Mouse (Mus musculus): Measurements from ENCODE around the gene Ucn. TPM values are rescaled to one million over a fixed set of nuclear protein-coding genes. Genes with fewer than 3 reads are reported as not detected.
A peak's percentile ranks its signal among the peaks of the same experiment; 100 is the strongest.

The Ucn gene
- polyA plus RNA-seq, 1 experiment from 2014 or later, result not detected

- Histone ChIP-seq H3K36me3 (ENCODE audit: control insufficient read depth, insufficient read depth, low read length) (no peaks in the 10 kb centered on the region), H3K27me3 (ENCODE audit: control insufficient read depth, insufficient read depth, low read depth, low read length) (no peaks in the 10 kb centered on the region), H3K9ac (ENCODE audit: low read length) (no peak overlapping the region), H3K4me3 (ENCODE audit: low read length) (no peak overlapping the region), H3K4me1 (replicated peaks; ENCODE audit: control insufficient read depth, insufficient read depth, low read length) (no peaks in the 10 kb centered on the region), H3K9me3 (ENCODE audit: control insufficient read depth, low read length) (no peaks in the 10 kb centered on the region), H3K4me2 (ENCODE audit: low read depth, low read length) (no peak overlapping the region), H3K27ac (ENCODE audit: low read length) (no peak overlapping the region)
- WGBS, result 81% methylated on average over 8 of the region's 8 CpGs
- ATAC-seq (ENCODE audit: low read depth), result no peak
Observed at GRCm38 (mm10) chr5:31121111-31121510, 17.5 kb downstream of the Ucn start.

GRCm38 (mm10) chr5:31116912-31117311, 21.7 kb downstream of the Ucn start:
- 19% methylated on average over 10 of the region's 10 CpGs for WGBS
- H3K4me2 ChIP-seq (ENCODE audit: low read depth, low read length), result no peak overlapping the region
- no peak overlapping the region for H3K27ac ChIP-seq (ENCODE audit: low read length)
- H3K9ac ChIP-seq (ENCODE audit: low read length), result no peak overlapping the region
- ATAC-seq (ENCODE audit: low read depth), result no peak
- no peaks in the 10 kb centered on the region for H3K4me1 ChIP-seq (replicated peaks; ENCODE audit: control insufficient read depth, insufficient read depth, low read length)
- peaks cover 4% of the 10 kb centered on the region; the same call in 1 of the 2 replicates for H3K27me3 ChIP-seq (ENCODE audit: control insufficient read depth, insufficient read depth, low read depth, low read length)
- no peak overlapping the region for H3K4me3 ChIP-seq (ENCODE audit: low read length)
- no peaks in the 10 kb centered on the region for H3K9me3 ChIP-seq (ENCODE audit: control insufficient read depth, low read length)
- H3K36me3 ChIP-seq (ENCODE audit: control insufficient read depth, insufficient read depth, low read length), result no peaks in the 10 kb centered on the region

GRCm38 (mm10) chr5:31116354-31116753, 22.3 kb downstream of the Ucn start, which contains the start of gene Trim54:
Gene Trim54 (plus strand): TSS chr5:31116712.
- H3K9ac ChIP-seq (ENCODE audit: low read length), result no peak within 1 kb of the TSS
- no peaks in the 10 kb centered on the region for H3K36me3 ChIP-seq (ENCODE audit: control insufficient read depth, insufficient read depth, low read length)
- peaks cover 4% of the 10 kb centered on the region; the same call in 1 of the 2 replicates for H3K27me3 ChIP-seq (ENCODE audit: control insufficient read depth, insufficient read depth, low read depth, low read length)
- no peaks in the 10 kb centered on the region for H3K9me3 ChIP-seq (ENCODE audit: control insufficient read depth, low read length)
- ATAC-seq (ENCODE audit: low read depth), result no peak
- WGBS, result 16% methylated on average over 3 of the region's 3 CpGs
- H3K4me1 ChIP-seq (replicated peaks; ENCODE audit: control insufficient read depth, insufficient read depth, low read length), result no peaks in the 10 kb centered on the region
- no peak within 1 kb of the TSS for H3K27ac ChIP-seq (ENCODE audit: low read length)
- H3K4me3 ChIP-seq (ENCODE audit: low read length), result no peak within 1 kb of the TSS
- no peak within 1 kb of the TSS for H3K4me2 ChIP-seq (ENCODE audit: low read depth, low read length)

GRCm38 (mm10) chr5:31110781-31111180, 27.8 kb downstream of the Ucn start:
- no peak overlapping the region for H3K27ac ChIP-seq (ENCODE audit: low read length)
- no peak overlapping the region for H3K4me3 ChIP-seq (ENCODE audit: low read length)
- WGBS, result 34% methylated on average over 7 of the region's 7 CpGs
- no peak for ATAC-seq (ENCODE audit: low read depth)
- H3K4me1 ChIP-seq (replicated peaks; ENCODE audit: control insufficient read depth, insufficient read depth, low read length), result no peaks in the 10 kb centered on the region
- H3K9ac ChIP-seq (ENCODE audit: low read length), result no peak overlapping the region
- no peak overlapping the region for H3K4me2 ChIP-seq (ENCODE audit: low read depth, low read length)
- peaks cover 4% of the 10 kb centered on the region; the same call in 1 of the 2 replicates for H3K27me3 ChIP-seq (ENCODE audit: control insufficient read depth, insufficient read depth, low read depth, low read length)
- no peaks in the 10 kb centered on the region for H3K9me3 ChIP-seq (ENCODE audit: control insufficient read depth, low read length)
- H3K36me3 ChIP-seq (ENCODE audit: control insufficient read depth, insufficient read depth, low read length), result no peaks in the 10 kb centered on the region

- H3K9me3 ChIP-seq (ENCODE audit: control insufficient read depth, low read length), result no peaks in the 10 kb centered on the region
- no peak within 1 kb of the TSS for H3K4me2 ChIP-seq (ENCODE audit: low read depth, low read length)
- no peaks in the 10 kb centered on the region for H3K36me3 ChIP-seq (ENCODE audit: control insufficient read depth, insufficient read depth, low read length)
- H3K27me3 ChIP-seq (ENCODE audit: control insufficient read depth, insufficient read depth, low read depth, low read length), result no peaks in the 10 kb centered on the region; the same call in 1 of the 2 replicates
- no peak within 1 kb of the TSS for H3K4me3 ChIP-seq (ENCODE audit: low read length)
- no peak for ATAC-seq (ENCODE audit: low read depth)
- WGBS, result 88% methylated on average over 18 of the region's 18 CpGs
- H3K4me1 ChIP-seq (replicated peaks; ENCODE audit: control insufficient read depth, insufficient read depth, low read length), result no peaks in the 10 kb centered on the region
- no peak within 1 kb of the TSS for H3K9ac ChIP-seq (ENCODE audit: low read length)
- H3K27ac ChIP-seq (ENCODE audit: low read length), result no peak within 1 kb of the TSS
Observed at GRCm38 (mm10) chr5:31108000-31108490, 30.6 kb downstream of the Ucn start, which contains the start of gene Slc30a3. Gene Slc30a3 (minus strand): TSS chr5:31108237.

- 77% methylated on average over 9 of the region's 9 CpGs for WGBS
- no peaks in the 10 kb centered on the region; the same call in 1 of the 2 replicates for H3K27me3 ChIP-seq (ENCODE audit: control insufficient read depth, insufficient read depth, low read depth, low read length)
- H3K9ac ChIP-seq (ENCODE audit: low read length), result no peak within 1 kb of the TSS
- no peaks in the 10 kb centered on the region for H3K9me3 ChIP-seq (ENCODE audit: control insufficient read depth, low read length)
- ATAC-seq (ENCODE audit: low read depth), result no peak
- no peak within 1 kb of the TSS for H3K4me3 ChIP-seq (ENCODE audit: low read length)
- H3K36me3 ChIP-seq (ENCODE audit: control insufficient read depth, insufficient read depth, low read length), result no peaks in the 10 kb centered on the region
- no peaks in the 10 kb centered on the region for H3K4me1 ChIP-seq (replicated peaks; ENCODE audit: control insufficient read depth, insufficient read depth, low read length)
- no peak within 1 kb of the TSS for H3K27ac ChIP-seq (ENCODE audit: low read length)
- no peak within 1 kb of the TSS for H3K4me2 ChIP-seq (ENCODE audit: low read depth, low read length)
Observed at GRCm38 (mm10) chr5:31105814-31106335, 32.8 kb downstream of the Ucn start, which contains the start of gene Dnajc5g. Gene Dnajc5g (plus strand): TSS chr5:31106285.

GRCm38 (mm10) chr5:31095711-31096480, 42.7 kb downstream of the Ucn start:
- H3K4me3 ChIP-seq (ENCODE audit: low read length), result peak overlapping the region; percentile 29
- 31% methylated on average over 11 of the region's 11 CpGs for WGBS
- no peaks in the 10 kb centered on the region for H3K9me3 ChIP-seq (ENCODE audit: control insufficient read depth, low read length)
- H3K4me2 ChIP-seq (ENCODE audit: low read depth, low read length), result peak overlapping the region; percentile 45
- H3K27ac ChIP-seq (ENCODE audit: low read length), result no peak overlapping the region
- H3K4me1 ChIP-seq (replicated peaks; ENCODE audit: control insufficient read depth, insufficient read depth, low read length), result peaks cover 21% of the 10 kb centered on the region
- H3K27me3 ChIP-seq (ENCODE audit: control insufficient read depth, insufficient read depth, low read depth, low read length), result peaks cover 65% of the 10 kb centered on the region
- no peaks in the 10 kb centered on the region for H3K36me3 ChIP-seq (ENCODE audit: control insufficient read depth, insufficient read depth, low read length)
- no peak for ATAC-seq (ENCODE audit: low read depth)
- H3K9ac ChIP-seq (ENCODE audit: low read length), result peak overlapping the region; percentile 5; the same call in 1 of the 2 replicates

- H3K4me3 ChIP-seq (ENCODE audit: low read length), result peak overlapping the region; percentile 29
- no peak overlapping the region for H3K27ac ChIP-seq (ENCODE audit: low read length)
- peaks cover 21% of the 10 kb centered on the region for H3K4me1 ChIP-seq (replicated peaks; ENCODE audit: control insufficient read depth, insufficient read depth, low read length)
- peak overlapping the region; percentile 45 for H3K4me2 ChIP-seq (ENCODE audit: low read depth, low read length)
- H3K9ac ChIP-seq (ENCODE audit: low read length), result peak overlapping the region; percentile 5; the same call in 1 of the 2 replicates
- peaks cover 73% of the 10 kb centered on the region for H3K27me3 ChIP-seq (ENCODE audit: control insufficient read depth, insufficient read depth, low read depth, low read length)
- WGBS, result under 1% methylated on average over 59 of the region's 59 CpGs
- no peaks in the 10 kb centered on the region for H3K36me3 ChIP-seq (ENCODE audit: control insufficient read depth, insufficient read depth, low read length)
- no peaks in the 10 kb centered on the region for H3K9me3 ChIP-seq (ENCODE audit: control insufficient read depth, low read length)
- ATAC-seq (ENCODE audit: low read depth), result peak; percentile 77
Observed at GRCm38 (mm10) chr5:31094799-31095691, 43.6 kb downstream of the Ucn start.

Data from lung, embryonic 16.5 days (tissue).